Mouse (Mus musculus) splenic B cell, adult 2 months (primary cell): ENCODE measurements around the gene Dydc1.

Experiments used
- DNase-seq: peaks from one replicate; pipeline ENCODE4 v3.0.0-alpha.2; 2011; ENCODE audit warnings: low read depth, low spot score
- H3K27me3 ChIP-seq: 2 replicates; pipeline ENCODE4 v1.6.1; 2012; ENCODE audit warnings: mild to moderate bottlenecking, low read length, moderate library complexity, mixed read lengths; ENCODE audit not compliant: control insufficient read depth, poor library complexity, insufficient read depth, severe bottlenecking
- H3K36me3 ChIP-seq: 2 replicates; pipeline ENCODE4 v1.6.1; 2012; ENCODE audit warnings: mild to moderate bottlenecking, low read length, moderate library complexity, mixed read lengths; ENCODE audit not compliant: control insufficient read depth, poor library complexity, insufficient read depth, severe bottlenecking

Dydc1 gene

DNA sequence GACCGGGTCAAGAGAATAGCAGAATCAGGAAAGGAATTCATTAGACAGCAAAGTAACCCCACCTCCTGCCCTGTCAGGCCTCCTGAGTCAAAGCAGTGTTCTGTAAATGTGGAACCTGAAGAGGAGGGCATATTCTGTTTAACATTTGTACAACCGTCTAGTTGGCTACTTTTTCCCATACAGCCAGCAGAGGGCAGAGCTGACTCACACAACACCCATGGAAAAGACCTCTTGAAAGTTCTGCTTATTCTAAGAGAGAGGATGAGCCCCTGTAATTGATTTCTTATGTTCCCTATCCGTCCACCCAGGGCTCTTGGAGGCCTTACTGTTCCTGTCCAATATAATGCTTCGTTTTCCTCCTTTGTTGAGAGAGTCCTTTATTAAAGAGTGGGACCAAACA is 55.3 kb downstream of the Dydc1 start:
- no peaks in the 10 kb centered on the region for H3K36me3 ChIP-seq

DNA sequence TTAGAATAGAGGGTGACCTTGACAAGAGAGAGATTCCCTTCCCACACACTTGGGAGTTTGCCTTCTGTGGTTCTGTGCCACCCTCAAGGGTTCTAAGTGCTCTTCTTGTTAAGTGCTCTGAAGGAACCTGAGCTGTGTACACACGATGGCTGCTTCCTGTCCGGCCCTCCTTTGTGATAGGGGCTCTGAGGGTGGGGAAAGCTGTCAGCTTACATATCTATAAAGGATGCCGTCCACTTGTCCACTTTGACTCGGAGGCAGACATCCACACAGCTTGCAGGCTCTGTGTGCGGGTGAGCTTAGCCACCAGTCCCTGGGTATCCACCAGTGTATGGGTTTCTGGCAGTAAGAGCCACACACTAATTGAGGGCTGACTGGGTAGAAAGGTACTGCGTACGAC is 58.8 kb downstream of the Dydc1 start, which contains the start of gene Sftpa1:
Gene Sftpa1 (plus strand): TSS at position 243 of the 400 bp plus-strand sequence.
- DNase-seq, result no peak
- Histone ChIP-seq H3K27me3 (no peaks in the 10 kb centered on the region), H3K36me3 (no peaks in the 10 kb centered on the region)

More for the DNA sequence above, 55.3 kb downstream of the Dydc1 start:
- H3K27me3 ChIP-seq, result no peaks in the 10 kb centered on the region
- DNase-seq, result no peak

GRCm38 (mm10) chr14:41137006-41137405 is 64.3 kb downstream of the Dydc1 start:
- no peak for DNase-seq
- Histone ChIP-seq H3K27me3 (no peaks in the 10 kb centered on the region), H3K36me3 (no peaks in the 10 kb centered on the region)

- Histone ChIP-seq H3K27me3 (no peaks in the 10 kb centered on the region), H3K36me3 (no peaks in the 10 kb centered on the region)
- DNase-seq, result no peak
Observed at GRCm38 (mm10) chr14:41140686-41141085, 68.0 kb downstream of the Dydc1 start.
